Mouse (Mus musculus) gastrocnemius, postnatal 10 days (tissue): Measurements from ENCODE around the gene Rgs12. TPM values are rescaled to one million over a fixed set of nuclear protein-coding genes. Genes with fewer than 3 reads are reported as not detected.

Experiments
- DNase-seq: peaks from one replicate; pipeline ENCODE4 v3.0.0; 2021; ENCODE audit warnings: mixed read lengths
- microRNA-seq, 2 experiments: library from miRNA; unstranded; fragments of <30 nt; microRNA quantifications; one replicate each; pipeline ENCODE4 v1.2.0; 2021
- total RNA-seq, 2 experiments: library from RNA; stranded (reverse); gene quantifications; 2 replicates each; pipeline ENCODE4 v1.2.3; 2021

Rgs12 gene
- total RNA-seq, 2 experiments from 2014 or later: 13.7 to 16.6 TPM

GRCm38 (mm10) chr5:35084913-35085312 is 135.7 kb downstream of the Rgs12 start:
- DNase-seq: no peak

GRCm38 (mm10) chr5:35088785-35089613 is 139.8 kb downstream of the Rgs12 start:
- DNase-seq: peak; percentile 77

Small RNA genes lying within 50 kb of the gene (microRNA-seq; reads per million reads assigned to microRNA genes)
- 3.5 to 5.1 reads per million in 2 experiments for gene Mir3097

Other genes with a start within 250 kb of the Rgs12 start
- 10 to 100 TPM in 1 of 2 experiments, 1 to 10 TPM in 1; 9.9 to 14.1 TPM for gene Htt, start 187.7 kb upstream of the Rgs12 start, total RNA-seq
- gene Msantd1, start 41.4 kb upstream of the Rgs12 start, total RNA-seq: under 1 TPM; 0.14 to 0.97 TPM
- gene Hgfac, start 92.1 kb downstream of the Rgs12 start, total RNA-seq: 1 to 10 TPM in 1 of 2 experiments, under 1 TPM in 1; 0.40 to 1.1 TPM
- gene Dok7, start 107.3 kb downstream of the Rgs12 start, total RNA-seq: 10 to 100 TPM; 25.8 to 30.4 TPM
- 10 to 100 TPM; 37.2 to 42.7 TPM for gene Lrpap1, start 156.3 kb downstream of the Rgs12 start, total RNA-seq